Mouse (Mus musculus) intestine, embryonic 16.5 days (tissue): ENCODE measurements around the gene Ccdc153. TPM values are rescaled to one million over a fixed set of nuclear protein-coding genes. Genes with fewer than 3 reads are reported as not detected.

Experiments used
- ATAC-seq: fragments of 200-750 bp; cut with Nextera tagmentation; 2 replicates; pipeline ENCODE4 v1.8.0; 2017; ENCODE audit warnings: moderate TSS enrichment, moderate library complexity
- H3K27ac ChIP-seq: fragments of 300-500 bp; sonication (generic); 2 replicates; pipeline ENCODE4 v1.5.1; 2014; ENCODE audit warnings: mild to moderate bottlenecking, low read length
- H3K27me3 ChIP-seq: fragments of 300-500 bp; sonication (generic); replicated peaks from 2 replicates; pipeline ENCODE4 v1.6.1; 2014; ENCODE audit warnings: low read length, control low read depth, mixed read lengths; ENCODE audit not compliant: control insufficient read depth, insufficient read depth
- H3K36me3 ChIP-seq: fragments of 300-500 bp; sonication (generic); 2 replicates; pipeline ENCODE4 v1.6.1; 2014; ENCODE audit warnings: low read length, control low read depth; ENCODE audit not compliant: control insufficient read depth, insufficient read depth
- H3K4me1 ChIP-seq: fragments of 300-500 bp; sonication (generic); 2 replicates; pipeline ENCODE4 v1.6.1; 2014; ENCODE audit warnings: low read length, control low read depth, mixed read lengths; ENCODE audit not compliant: control insufficient read depth, insufficient read depth
- H3K4me2 ChIP-seq: fragments of 300-500 bp; sonication (generic); 2 replicates; pipeline ENCODE4 v1.6.1; 2014; ENCODE audit warnings: low read depth, low read length, control low read depth
- H3K4me3 ChIP-seq: fragments of 300-500 bp; sonication (generic); 2 replicates; pipeline ENCODE4 v1.5.1; 2014; ENCODE audit warnings: mild to moderate bottlenecking, low read length
- H3K9ac ChIP-seq: fragments of 300-500 bp; sonication (generic); 2 replicates; pipeline ENCODE4 v1.6.1; 2014; ENCODE audit warnings: low read depth, low read length
- H3K9me3 ChIP-seq: fragments of 300-500 bp; sonication (generic); 2 replicates; pipeline ENCODE4 v1.6.1; 2016; ENCODE audit warnings: low read length, control low read depth; ENCODE audit not compliant: control insufficient read depth
- WGBS: fragments of 180-500 bp; shearing (Covaris S2); extraction: QIAGEN DNeasy Blood & Tissue Kit; methylation state at CpG from one replicate; pipeline ENCODE4 v1.1.7; 2014; 5-methylcytosine and 5-hydroxymethylcytosine counted together
- polyA plus RNA-seq: library from polyadenylated mRNA; unstranded; fragments of >200 nt; fragmentation: Nextera tagmentation; extraction: Ambion mirVana; gene quantifications from 2 replicates; pipeline ENCODE4 v1.2.1, GENCODE M21; 2015

The Ccdc153 gene
- polyA plus RNA-seq, 1 experiment from 2014 or later = not detected

GRCm38 (mm10) chr9:44209416-44209815 is 31.1 kb upstream of the Ccdc153 start:
- WGBS = 68% methylated on average over 4 of the region's 4 CpGs
- ATAC-seq = peak; percentile 97

GRCm38 (mm10) chr9:44212406-44212805 is 28.1 kb upstream of the Ccdc153 start:
- Histone ChIP-seq H3K27ac (no peak overlapping the region), H3K4me3 (no peak overlapping the region), H3K4me2 (no peak overlapping the region), H3K36me3 (no peaks in the 10 kb centered on the region), H3K27me3 (no peaks in the 10 kb centered on the region), H3K9ac (no peak overlapping the region), H3K4me1 (peaks cover 6% of the 10 kb centered on the region; the same call in 1 of the 2 replicates), H3K9me3 (no peaks in the 10 kb centered on the region)
- 89% methylated on average over 4 of the region's 4 CpGs for WGBS
- no peak for ATAC-seq

More at GRCm38 (mm10) chr9:44209416-44209815, 31.1 kb upstream of the Ccdc153 start:
- no peak overlapping the region for H3K4me3 ChIP-seq
- no peak overlapping the region for H3K9ac ChIP-seq
- H3K27ac ChIP-seq = peak overlapping the region; percentile 47
- no peak overlapping the region for H3K4me2 ChIP-seq
- peaks cover 8% of the 10 kb centered on the region; the same call in 1 of the 2 replicates for H3K4me1 ChIP-seq
- H3K27me3 ChIP-seq = no peaks in the 10 kb centered on the region
- no peaks in the 10 kb centered on the region for H3K36me3 ChIP-seq
- H3K9me3 ChIP-seq = no peaks in the 10 kb centered on the region

GRCm38 (mm10) chr9:44213538-44213937 is 26.9 kb upstream of the Ccdc153 start:
- no peak overlapping the region for H3K4me2 ChIP-seq
- 94% methylated on average over 14 of the region's 14 CpGs for WGBS
- H3K27ac ChIP-seq = no peak overlapping the region
- no peak overlapping the region for H3K9ac ChIP-seq
- no peaks in the 10 kb centered on the region for H3K36me3 ChIP-seq
- no peak overlapping the region for H3K4me3 ChIP-seq
- ATAC-seq = no peak
- H3K9me3 ChIP-seq = no peaks in the 10 kb centered on the region
- peaks cover 3% of the 10 kb centered on the region; the same call in 1 of the 2 replicates for H3K4me1 ChIP-seq
- no peaks in the 10 kb centered on the region for H3K27me3 ChIP-seq

GRCm38 (mm10) chr9:44225993-44226392 is 14.5 kb upstream of the Ccdc153 start:
- peaks cover 16% of the 10 kb centered on the region for H3K4me1 ChIP-seq
- H3K27ac ChIP-seq = no peak overlapping the region
- no peaks in the 10 kb centered on the region for H3K27me3 ChIP-seq
- no peaks in the 10 kb centered on the region for H3K9me3 ChIP-seq
- H3K4me3 ChIP-seq = no peak overlapping the region
- no peak overlapping the region for H3K4me2 ChIP-seq
- H3K9ac ChIP-seq = no peak overlapping the region; the same call in 1 of the 2 replicates
- WGBS = 47% methylated on average over 6 of the region's 6 CpGs
- no peak for ATAC-seq
- H3K36me3 ChIP-seq = no peaks in the 10 kb centered on the region

- H3K36me3 ChIP-seq = no peaks in the 10 kb centered on the region
- no peak overlapping the region for H3K9ac ChIP-seq
- H3K27me3 ChIP-seq = no peaks in the 10 kb centered on the region
- H3K4me2 ChIP-seq = peak overlapping the region; percentile 57
- H3K4me3 ChIP-seq = no peak overlapping the region
- ATAC-seq = no peak
- H3K4me1 ChIP-seq = peaks cover 20% of the 10 kb centered on the region
- H3K27ac ChIP-seq = no peak overlapping the region
- H3K9me3 ChIP-seq = no peaks in the 10 kb centered on the region
These were observed 8.9 kb upstream of the Ccdc153 start for GRCm38 (mm10) chr9:44231609-44232008.

- under 1% methylated on average over 40 of the region's 40 CpGs for WGBS
- Histone ChIP-seq H3K9ac (peak overlapping the region; percentile 95), H3K36me3 (no peaks in the 10 kb centered on the region), H3K27me3 (no peaks in the 10 kb centered on the region), H3K4me3 (peak overlapping the region; percentile 91), H3K4me1 (peaks cover 20% of the 10 kb centered on the region), H3K4me2 (peak overlapping the region; percentile 57), H3K27ac (peak overlapping the region; percentile 93), H3K9me3 (no peaks in the 10 kb centered on the region)
- ATAC-seq = peak; percentile 77
These were observed 7.3 kb upstream of the Ccdc153 start for GRCm38 (mm10) chr9:44233021-44233801.

GRCm38 (mm10) chr9:44233802-44234478 is 6.5 kb upstream of the Ccdc153 start, which contains the start of gene Cbl:
Cbl (minus strand) TSS chr9:44234049.
- Histone ChIP-seq H3K9me3 (no peaks in the 10 kb centered on the region), H3K27ac (peak within 1 kb of the TSS; percentile 93), H3K36me3 (no peaks in the 10 kb centered on the region), H3K27me3 (no peaks in the 10 kb centered on the region), H3K9ac (peak within 1 kb of the TSS; percentile 95), H3K4me1 (peaks cover 17% of the 10 kb centered on the region), H3K4me2 (peak within 1 kb of the TSS; percentile 57), H3K4me3 (peak within 1 kb of the TSS; percentile 91)
- peak; percentile 94 for ATAC-seq
- WGBS = 0% methylated on average over 75 of the region's 76 CpGs

- Histone ChIP-seq H3K27ac (peak overlapping the region; percentile 56), H3K4me3 (peak overlapping the region; percentile 91), H3K27me3 (no peaks in the 10 kb centered on the region), H3K4me2 (peak overlapping the region; percentile 56), H3K36me3 (no peaks in the 10 kb centered on the region), H3K9me3 (no peaks in the 10 kb centered on the region), H3K4me1 (peaks cover 15% of the 10 kb centered on the region), H3K9ac (peak overlapping the region; percentile 27)
- peak; percentile 45 for ATAC-seq
- 20% methylated on average over 19 of the region's 19 CpGs for WGBS
These were observed 5.7 kb upstream of the Ccdc153 start for GRCm38 (mm10) chr9:44234479-44235427.

- no peak overlapping the region for H3K27ac ChIP-seq
These were observed 3.9 kb upstream of the Ccdc153 start for GRCm38 (mm10) chr9:44236601-44237000.

More at GRCm38 (mm10) chr9:44236601-44237000, 3.9 kb upstream of the Ccdc153 start:
- no peaks in the 10 kb centered on the region for H3K36me3 ChIP-seq
- H3K9ac ChIP-seq = no peak overlapping the region
- no peak overlapping the region for H3K4me2 ChIP-seq
- H3K4me1 ChIP-seq = peaks cover 13% of the 10 kb centered on the region
- no peaks in the 10 kb centered on the region for H3K27me3 ChIP-seq
- WGBS = 67% methylated on average over 4 of the region's 4 CpGs
- H3K4me3 ChIP-seq = no peak overlapping the region
- no peak for ATAC-seq
- no peaks in the 10 kb centered on the region for H3K9me3 ChIP-seq
